Mouse (Mus musculus): ENCODE data around the gene Irx5. TPM values are rescaled to one million over a fixed set of nuclear protein-coding genes. Genes with fewer than 3 reads are reported as not detected.

The Irx5 gene
- polyA plus RNA-seq, 1 experiment from 2014 or later, result 0.14 TPM

- no peak overlapping the region for H3K4me2 ChIP-seq (replicated peaks; ENCODE audit: low read depth)
- WGBS, result 67% methylated on average over 3 of the region's 3 CpGs
- no peaks in the 10 kb centered on the region for H3K9me3 ChIP-seq (ENCODE audit: control insufficient read depth)
- no peak overlapping the region for H3K4me3 ChIP-seq (ENCODE audit: low read depth, low read length)
- no peaks in the 10 kb centered on the region for H3K4me1 ChIP-seq (replicated peaks; ENCODE audit: control insufficient read depth, insufficient read depth, low read length)
- no peak overlapping the region for H3K27ac ChIP-seq (ENCODE audit: low read depth, low read length)
- no peak for TF ChIP-seq CTCF (IDR thresholded peaks at IDR 0.05; ENCODE audit: low read depth)
- H3K27me3 ChIP-seq (replicated peaks; ENCODE audit: control insufficient read depth, insufficient read depth, low read length), result no peaks in the 10 kb centered on the region
- H3K9ac ChIP-seq (ENCODE audit: low read depth, low read length), result no peak overlapping the region
- no peaks in the 10 kb centered on the region for H3K36me3 ChIP-seq (ENCODE audit: control insufficient read depth, insufficient read depth)
- ATAC-seq, result no peak
Observed at GRCm38 (mm10) chr8:92331811-92332210, 25.6 kb upstream of the Irx5 start.

GRCm38 (mm10) chr8:92333406-92333805, 24.0 kb upstream of the Irx5 start:
- Histone ChIP-seq H3K9me3 (ENCODE audit: control insufficient read depth) (no peaks in the 10 kb centered on the region), H3K27ac (ENCODE audit: low read depth, low read length) (no peak overlapping the region), H3K9ac (ENCODE audit: low read depth, low read length) (no peak overlapping the region), H3K4me3 (ENCODE audit: low read depth, low read length) (no peak overlapping the region), H3K4me2 (replicated peaks; ENCODE audit: low read depth) (no peak overlapping the region), H3K36me3 (ENCODE audit: control insufficient read depth, insufficient read depth) (no peaks in the 10 kb centered on the region), H3K4me1 (replicated peaks; ENCODE audit: control insufficient read depth, insufficient read depth, low read length) (no peaks in the 10 kb centered on the region), H3K27me3 (replicated peaks; ENCODE audit: control insufficient read depth, insufficient read depth, low read length) (no peaks in the 10 kb centered on the region)
- 92% methylated on average over 8 of the region's 8 CpGs for WGBS
- ATAC-seq, result no peak
- no peak for TF ChIP-seq CTCF (IDR thresholded peaks at IDR 0.05; ENCODE audit: low read depth)

DNA sequence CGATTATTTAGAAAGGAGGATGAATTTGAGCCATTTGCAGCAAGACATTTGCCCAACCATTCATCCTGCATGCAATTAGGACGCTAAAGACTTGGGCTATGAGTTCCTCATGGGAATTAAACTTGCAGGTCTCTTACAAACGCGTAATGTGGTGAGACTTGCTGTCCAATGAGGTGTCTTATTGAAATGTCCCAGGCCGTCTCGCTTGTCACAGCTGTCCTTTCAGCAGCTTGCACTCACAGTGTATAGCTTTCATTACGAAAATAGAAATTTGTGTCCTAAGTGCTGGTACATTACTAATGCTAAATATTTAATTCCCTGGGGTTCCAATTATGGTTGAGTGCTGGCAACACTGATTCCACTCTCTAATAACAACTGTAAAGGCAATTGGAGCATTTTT, 22.3 kb upstream of the Irx5 start:
- Histone ChIP-seq H3K9ac (ENCODE audit: low read depth, low read length) (no peak overlapping the region), H3K27me3 (replicated peaks; ENCODE audit: control insufficient read depth, insufficient read depth, low read length) (no peaks in the 10 kb centered on the region), H3K4me3 (ENCODE audit: low read depth, low read length) (no peak overlapping the region), H3K9me3 (ENCODE audit: control insufficient read depth) (no peaks in the 10 kb centered on the region), H3K27ac (ENCODE audit: low read depth, low read length) (no peak overlapping the region), H3K36me3 (ENCODE audit: control insufficient read depth, insufficient read depth) (no peaks in the 10 kb centered on the region), H3K4me1 (replicated peaks; ENCODE audit: control insufficient read depth, insufficient read depth, low read length) (no peaks in the 10 kb centered on the region), H3K4me2 (replicated peaks; ENCODE audit: low read depth) (no peak overlapping the region)
- no peak for TF ChIP-seq CTCF (IDR thresholded peaks at IDR 0.05; ENCODE audit: low read depth)
- ATAC-seq, result no peak
- 90% methylated on average over 7 of the region's 7 CpGs for WGBS

DNA sequence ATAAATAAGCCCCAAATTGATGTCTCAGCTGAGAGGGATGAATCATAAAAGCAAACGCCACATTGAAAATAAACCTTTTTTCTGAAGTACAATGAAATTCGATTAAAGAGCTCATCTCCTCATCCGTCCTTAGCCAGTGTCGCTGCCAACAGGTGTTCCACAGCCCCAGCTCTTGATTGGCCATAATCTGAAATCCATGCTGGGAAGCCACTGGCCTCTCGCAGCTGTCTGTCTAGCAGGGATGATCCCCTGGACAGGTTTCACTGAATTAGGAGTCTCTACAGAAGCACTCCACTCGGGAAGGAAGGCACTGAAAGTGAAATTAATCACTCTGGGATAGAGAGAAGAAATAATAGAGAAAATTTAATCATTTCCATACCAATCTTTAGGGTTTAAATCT, 21.4 kb upstream of the Irx5 start:
- Histone ChIP-seq H3K9ac (ENCODE audit: low read depth, low read length) (no peak overlapping the region), H3K4me3 (ENCODE audit: low read depth, low read length) (no peak overlapping the region), H3K27me3 (replicated peaks; ENCODE audit: control insufficient read depth, insufficient read depth, low read length) (no peaks in the 10 kb centered on the region), H3K9me3 (ENCODE audit: control insufficient read depth) (no peaks in the 10 kb centered on the region), H3K36me3 (ENCODE audit: control insufficient read depth, insufficient read depth) (no peaks in the 10 kb centered on the region), H3K4me1 (replicated peaks; ENCODE audit: control insufficient read depth, insufficient read depth, low read length) (no peaks in the 10 kb centered on the region), H3K4me2 (replicated peaks; ENCODE audit: low read depth) (no peak overlapping the region), H3K27ac (ENCODE audit: low read depth, low read length) (no peak overlapping the region)
- no peak for TF ChIP-seq CTCF (IDR thresholded peaks at IDR 0.05; ENCODE audit: low read depth)
- 68% methylated on average over 6 of the region's 6 CpGs for WGBS
- ATAC-seq, result no peak

- no peaks in the 10 kb centered on the region for H3K9me3 ChIP-seq (ENCODE audit: control insufficient read depth)
- no peak for TF ChIP-seq CTCF (IDR thresholded peaks at IDR 0.05; ENCODE audit: low read depth)
- H3K4me1 ChIP-seq (replicated peaks; ENCODE audit: control insufficient read depth, insufficient read depth, low read length), result no peaks in the 10 kb centered on the region
- no peaks in the 10 kb centered on the region for H3K36me3 ChIP-seq (ENCODE audit: control insufficient read depth, insufficient read depth)
- no peak overlapping the region for H3K4me3 ChIP-seq (ENCODE audit: low read depth, low read length)
- H3K27me3 ChIP-seq (replicated peaks; ENCODE audit: control insufficient read depth, insufficient read depth, low read length), result no peaks in the 10 kb centered on the region
- no peak overlapping the region for H3K9ac ChIP-seq (ENCODE audit: low read depth, low read length)
- H3K4me2 ChIP-seq (replicated peaks; ENCODE audit: low read depth), result no peak overlapping the region
- H3K27ac ChIP-seq (ENCODE audit: low read depth, low read length), result no peak overlapping the region
- ATAC-seq, result no peak
- 83% methylated on average over 4 of the region's 4 CpGs for WGBS
Observed at GRCm38 (mm10) chr8:92343544-92343943, 13.9 kb upstream of the Irx5 start.

DNA sequence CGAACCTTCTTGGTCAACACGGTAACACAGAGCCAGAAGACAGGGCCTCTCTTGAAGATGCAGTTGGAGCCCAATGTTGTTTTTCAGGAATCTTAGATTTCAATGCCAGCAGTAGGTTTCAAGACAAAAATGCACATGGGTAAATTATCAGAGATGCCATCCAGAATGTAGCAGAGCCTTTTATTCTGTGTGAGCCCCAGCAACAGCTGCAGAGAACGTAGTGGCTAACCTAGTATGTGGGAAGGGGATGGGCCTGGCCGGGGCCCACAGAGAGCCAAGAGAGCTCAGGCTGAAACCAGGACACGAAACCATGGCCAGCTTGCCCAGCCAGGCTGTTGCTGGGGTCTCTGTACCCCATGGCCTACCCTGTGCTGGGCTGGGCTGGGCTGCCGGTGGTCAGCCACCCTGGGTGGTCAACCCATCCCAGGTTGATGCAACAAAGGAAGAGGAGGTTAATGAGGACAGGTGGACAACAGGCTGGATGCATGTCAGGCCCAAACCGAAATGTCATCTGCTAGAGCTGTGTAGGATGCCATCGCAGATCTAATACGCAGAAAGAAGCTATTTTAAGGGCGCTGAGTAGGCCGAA, 7.4 kb upstream of the Irx5 start:
- Histone ChIP-seq H3K27ac (ENCODE audit: low read depth, low read length) (no peak overlapping the region), H3K9ac (ENCODE audit: low read depth, low read length) (no peak overlapping the region), H3K4me2 (replicated peaks; ENCODE audit: low read depth) (no peak overlapping the region), H3K27me3 (replicated peaks; ENCODE audit: control insufficient read depth, insufficient read depth, low read length) (peaks cover 41% of the 10 kb centered on the region), H3K4me3 (ENCODE audit: low read depth, low read length) (no peak overlapping the region), H3K9me3 (ENCODE audit: control insufficient read depth) (no peaks in the 10 kb centered on the region), H3K4me1 (replicated peaks; ENCODE audit: control insufficient read depth, insufficient read depth, low read length) (no peaks in the 10 kb centered on the region), H3K36me3 (ENCODE audit: control insufficient read depth, insufficient read depth) (no peaks in the 10 kb centered on the region)
- no peak for ATAC-seq
- 83% methylated on average over 11 of the region's 11 CpGs for WGBS
- TF ChIP-seq CTCF (IDR thresholded peaks at IDR 0.05; ENCODE audit: low read depth), result no peak

- no peak overlapping the region for H3K4me3 ChIP-seq (ENCODE audit: low read depth, low read length)
- H3K36me3 ChIP-seq (ENCODE audit: control insufficient read depth, insufficient read depth), result no peaks in the 10 kb centered on the region
- peaks cover 10% of the 10 kb centered on the region; the same call in 1 of the 2 replicates for H3K4me1 ChIP-seq (replicated peaks; ENCODE audit: control insufficient read depth, insufficient read depth, low read length)
- 33% methylated on average over 6 of the region's 6 CpGs for WGBS
- H3K4me2 ChIP-seq (replicated peaks; ENCODE audit: low read depth), result no peak overlapping the region
- TF ChIP-seq CTCF (IDR thresholded peaks at IDR 0.05; ENCODE audit: low read depth), result no peak
- no peak overlapping the region for H3K9ac ChIP-seq (ENCODE audit: low read depth, low read length)
- no peak overlapping the region for H3K27ac ChIP-seq (ENCODE audit: low read depth, low read length)
- H3K27me3 ChIP-seq (replicated peaks; ENCODE audit: control insufficient read depth, insufficient read depth, low read length), result peaks cover 71% of the 10 kb centered on the region
- no peaks in the 10 kb centered on the region for H3K9me3 ChIP-seq (ENCODE audit: control insufficient read depth)
- ATAC-seq, result no peak
Observed at GRCm38 (mm10) chr8:92353405-92353804, 4.0 kb upstream of the Irx5 start.

All from intestine, postnatal 0 days (tissue).